Mouse (Mus musculus) retina, postnatal 1 day (tissue): ENCODE results near the gene Arid2.

Experiments
- DNase-seq: peaks from one replicate; pipeline ENCODE4 v3.0.0-alpha.2; 2012

Arid2 gene

DNA sequence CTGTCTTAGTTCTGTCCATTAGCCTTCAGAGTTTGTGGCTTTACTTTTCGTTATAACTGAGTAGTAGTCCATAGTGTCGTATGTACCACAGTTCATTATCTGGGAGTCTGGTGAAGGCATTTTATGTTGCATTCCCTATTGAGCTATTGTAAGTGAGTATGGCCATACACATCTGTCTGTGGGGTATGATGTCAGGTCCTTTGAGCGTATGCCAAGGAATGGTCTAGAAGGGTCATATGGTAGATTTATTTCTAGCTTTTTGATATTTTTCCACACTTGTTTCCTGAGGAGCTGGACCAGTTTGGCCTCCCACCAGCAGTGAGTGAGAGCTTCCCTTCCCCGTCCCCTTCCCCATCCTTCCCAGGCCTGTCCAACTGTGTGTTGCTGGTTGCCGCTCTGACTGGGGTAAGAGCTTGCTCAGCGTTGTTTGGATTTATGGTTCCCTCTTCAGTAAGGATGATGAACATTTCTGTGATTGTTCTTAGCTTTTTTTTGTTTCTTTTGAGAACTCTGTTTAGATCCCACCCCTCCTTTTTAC lies 58.1 kb downstream of the Arid2 start:
- DNase-seq, result no peak

GRCm38 (mm10) chr15:96351432-96351831 lies 64.1 kb downstream of the Arid2 start:
- no peak for DNase-seq

DNA sequence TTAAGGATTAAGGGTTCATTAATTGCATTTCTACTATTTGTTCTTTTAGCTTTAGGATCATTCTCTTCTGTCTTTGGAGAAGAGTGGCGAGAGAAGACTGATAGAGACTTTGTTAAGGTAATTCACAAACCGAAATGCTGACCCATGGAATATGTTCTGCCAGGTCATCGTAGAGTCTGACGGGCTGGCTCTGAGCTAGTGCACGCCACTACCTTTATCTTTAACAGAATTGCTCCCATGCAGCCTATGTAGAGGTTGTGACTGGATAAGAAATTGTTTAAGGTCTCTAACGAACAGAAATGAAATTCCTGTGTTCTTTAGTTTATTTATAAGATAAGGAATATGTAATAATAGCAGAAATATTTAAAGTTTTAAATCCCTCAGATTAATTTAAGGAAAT lies 71.6 kb downstream of the Arid2 start:
- DNase-seq, result no peak

GRCm38 (mm10) chr15:96360614-96361013 lies 73.3 kb downstream of the Arid2 start:
- DNase-seq, result no peak

GRCm38 (mm10) chr15:96365351-96365750 lies 78.0 kb downstream of the Arid2 start:
- no peak for DNase-seq

DNA sequence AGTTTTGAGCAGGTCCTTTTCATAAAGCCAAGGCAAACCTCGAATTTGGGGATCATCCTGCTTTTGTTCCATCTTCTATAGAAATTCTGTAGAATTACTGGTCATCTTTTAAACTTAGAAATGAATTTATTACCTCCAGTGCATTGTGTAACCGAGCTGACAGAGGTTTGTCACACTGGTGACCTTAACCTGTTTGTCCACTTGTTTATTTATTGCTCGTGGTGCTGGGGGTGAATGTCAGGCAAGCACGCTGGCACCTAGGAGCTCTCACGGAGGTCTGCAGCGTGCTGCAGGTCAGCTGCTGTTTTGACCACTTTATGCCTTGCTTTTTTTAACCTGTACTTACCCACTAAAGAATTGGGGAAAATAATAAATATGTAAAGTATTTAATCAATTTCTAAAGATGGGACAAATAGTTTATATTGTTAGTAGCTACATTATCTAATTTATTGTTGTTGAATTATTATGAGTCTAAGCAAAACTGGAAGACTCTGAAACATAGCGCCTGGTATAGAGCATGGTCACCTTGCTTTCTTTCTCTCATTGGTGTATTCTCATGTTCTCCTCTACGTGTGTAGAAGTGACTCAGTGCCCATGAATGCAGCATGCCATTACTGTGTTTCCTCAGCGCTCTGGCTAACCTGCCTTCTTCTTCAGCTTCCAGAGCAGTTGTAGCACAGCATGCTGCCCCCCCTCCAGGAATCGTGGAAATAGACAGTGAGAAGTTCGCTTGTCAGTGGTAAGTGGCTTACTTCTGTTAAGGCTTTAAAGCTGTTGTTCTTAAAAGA lies 79.1 kb downstream of the Arid2 start:
- DNase-seq, result no peak

GRCm38 (mm10) chr15:96371311-96371710 lies 84.0 kb downstream of the Arid2 start:
- DNase-seq, result no peak

GRCm38 (mm10) chr15:96372628-96373027 lies 85.3 kb downstream of the Arid2 start:
- no peak for DNase-seq

- DNase-seq, result no peak
Observed at GRCm38 (mm10) chr15:96373161-96373560, 85.8 kb downstream of the Arid2 start.

GRCm38 (mm10) chr15:96376214-96376613 lies 88.9 kb downstream of the Arid2 start:
- DNase-seq, result no peak

DNA sequence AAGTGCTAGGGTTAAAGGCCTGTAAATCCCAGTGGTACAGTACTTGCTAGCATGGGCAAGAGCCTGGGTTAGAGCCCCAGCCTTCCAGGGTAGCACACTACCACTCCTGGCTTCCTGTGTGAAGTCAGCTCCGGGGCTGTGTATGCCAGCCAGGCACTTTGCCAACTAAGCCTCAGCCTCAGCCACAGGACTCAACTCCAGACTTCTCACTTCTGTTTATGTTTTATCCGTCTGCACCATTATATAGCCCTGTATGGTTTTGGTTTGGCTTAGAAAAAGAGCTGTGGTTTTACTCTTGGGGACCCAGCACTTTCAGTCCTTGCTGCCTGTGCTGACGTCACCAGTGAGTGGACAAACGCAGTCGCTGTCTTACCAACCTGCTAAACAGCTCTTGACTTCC lies 89.9 kb downstream of the Arid2 start:
- DNase-seq, result no peak

DNA sequence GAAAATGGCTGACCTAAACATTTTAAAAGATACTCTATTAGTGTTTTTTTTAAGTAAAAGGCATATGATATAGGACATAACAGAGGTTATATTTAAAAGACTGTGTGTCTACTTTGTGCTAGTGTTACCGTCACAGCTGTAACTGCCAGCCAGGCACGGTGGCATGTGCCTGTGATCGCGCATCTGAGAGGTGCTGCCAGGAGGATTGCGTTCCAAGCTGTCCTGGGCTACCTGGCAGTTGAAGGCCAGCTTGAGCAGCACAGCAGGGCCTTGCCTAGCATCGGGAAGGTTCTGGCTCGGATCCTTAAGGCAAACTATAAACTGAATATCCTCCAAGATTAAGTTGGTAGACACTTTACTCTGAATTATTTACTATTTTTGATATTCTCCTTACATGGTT lies 90.4 kb downstream of the Arid2 start:
- DNase-seq, result no peak

GRCm38 (mm10) chr15:96382223-96382622 lies 94.9 kb downstream of the Arid2 start:
- no peak for DNase-seq

GRCm38 (mm10) chr15:96388565-96388964 lies 101.2 kb downstream of the Arid2 start:
- DNase-seq, result no peak

DNA sequence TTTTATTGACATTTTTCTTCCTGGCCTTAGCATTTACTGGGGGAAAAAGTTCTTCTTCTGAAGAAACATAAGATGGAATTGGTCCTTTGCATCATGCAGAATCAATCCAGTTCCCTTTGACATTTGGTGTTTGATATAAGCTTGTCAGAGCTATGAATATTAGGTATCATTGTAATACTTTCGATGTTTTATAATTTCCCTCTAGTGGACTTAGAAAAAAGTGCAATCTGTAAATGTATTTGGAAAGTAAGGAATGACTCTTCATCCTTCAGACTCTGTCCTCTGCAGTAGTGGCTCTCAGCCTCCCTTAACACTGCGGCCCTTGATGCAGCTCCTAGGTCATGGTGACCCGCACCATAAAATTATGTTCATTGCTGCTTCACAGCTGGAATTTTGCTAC lies 105.6 kb downstream of the Arid2 start:
- DNase-seq, result no peak

- DNase-seq, result no peak
Observed at GRCm38 (mm10) chr15:96395071-96395470, 107.8 kb downstream of the Arid2 start.

- DNase-seq, result no peak
Observed at GRCm38 (mm10) chr15:96396641-96397344, 109.5 kb downstream of the Arid2 start.

DNA sequence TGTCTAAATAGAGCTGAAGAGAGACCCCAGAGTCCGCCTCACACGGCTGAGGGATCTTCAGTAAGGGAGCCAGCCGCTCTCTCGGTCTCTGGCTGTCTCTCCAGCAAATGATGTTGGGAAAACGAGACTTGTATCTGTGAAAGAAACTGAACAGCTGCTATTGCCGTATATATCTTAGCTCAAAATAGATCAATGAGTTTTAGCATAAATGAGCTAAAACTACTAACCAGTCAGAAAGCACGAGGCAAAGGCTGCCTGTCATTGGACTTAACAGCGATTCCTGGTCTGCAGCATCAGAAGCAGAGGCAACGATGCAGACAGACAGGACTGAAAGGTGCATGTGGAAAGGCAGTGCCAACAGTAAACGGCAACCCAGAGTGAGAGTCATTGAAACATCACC lies 111.0 kb downstream of the Arid2 start:
- no peak for DNase-seq

DNA sequence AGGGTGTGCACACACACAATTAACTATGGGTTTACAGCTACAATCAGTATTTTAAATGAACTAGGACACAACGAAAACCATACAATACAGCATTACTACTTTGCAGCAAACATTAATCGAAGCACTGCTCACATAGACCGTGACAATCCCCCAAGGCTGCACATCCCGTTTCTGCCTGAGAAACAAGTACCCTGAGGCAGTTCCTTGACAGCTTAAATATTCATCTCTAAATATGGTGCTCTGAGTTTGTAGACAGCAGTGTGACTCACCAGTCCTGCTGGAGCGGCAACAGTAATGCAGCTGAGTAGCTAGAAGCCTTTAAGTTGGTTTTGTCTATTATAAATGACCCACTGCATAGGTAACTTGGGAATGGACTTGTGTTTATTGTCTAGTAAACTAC lies 118.2 kb downstream of the Arid2 start:
- DNase-seq, result peak; percentile 52

- no peak for DNase-seq
Observed at GRCm38 (mm10) chr15:96406253-96406652, 118.9 kb downstream of the Arid2 start.

DNA sequence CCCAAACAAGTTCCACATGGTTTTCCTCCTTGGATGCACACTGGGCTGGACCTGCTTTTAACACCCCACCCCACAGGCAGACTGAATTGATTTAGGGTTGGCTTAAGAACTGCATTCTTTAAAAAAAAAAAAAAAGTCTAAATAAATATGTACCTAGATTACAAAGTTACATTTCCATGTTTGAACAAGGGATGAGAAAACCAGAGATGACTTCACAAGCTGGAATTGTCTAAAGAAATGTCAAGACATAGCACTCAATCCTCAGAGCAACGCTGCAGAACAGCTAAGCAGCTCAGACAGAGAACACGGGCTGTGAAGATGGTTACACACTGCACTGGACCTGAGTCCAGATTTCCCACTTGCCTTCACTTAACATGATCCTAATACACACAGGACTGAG lies 119.8 kb downstream of the Arid2 start:
- DNase-seq, result no peak

DNA sequence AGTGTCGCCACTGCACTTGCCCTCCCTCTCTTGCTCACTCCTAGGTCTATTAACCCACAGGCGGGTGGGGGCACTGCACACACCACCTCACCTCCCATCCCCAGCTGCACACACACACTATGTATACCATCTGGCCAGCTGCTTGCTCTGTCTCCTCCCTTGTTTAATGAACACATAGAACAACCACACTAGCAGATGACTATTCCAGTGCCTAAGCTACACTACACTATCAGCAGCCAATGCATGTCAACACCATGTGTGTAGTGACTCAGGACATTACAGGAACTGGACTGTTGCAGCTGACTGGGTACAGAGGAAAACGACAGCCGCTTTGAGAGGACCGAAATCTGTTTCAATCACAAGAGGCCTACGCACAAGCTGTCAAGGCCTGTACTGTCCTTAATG lies 121.4 kb downstream of the Arid2 start:
- DNase-seq, result no peak

DNA sequence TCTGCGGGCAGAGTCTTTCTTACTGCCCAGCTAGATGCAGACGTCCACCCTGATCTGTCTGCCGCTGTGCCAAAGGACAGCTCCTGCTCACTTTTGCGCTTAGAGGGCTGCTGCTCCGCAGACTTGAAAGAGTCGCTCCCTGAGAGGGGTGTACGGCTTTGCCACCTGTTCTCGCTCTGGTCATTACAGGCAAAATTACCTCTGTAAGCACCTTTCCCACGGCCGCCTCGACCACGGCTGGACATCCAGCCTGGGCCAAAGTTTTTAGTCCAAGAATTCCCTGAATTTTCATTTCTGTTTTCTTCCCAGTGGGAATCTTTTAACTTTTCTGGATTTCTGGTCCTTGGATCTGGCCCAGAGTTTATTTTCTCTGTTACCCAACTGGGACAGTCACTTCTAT lies 130.8 kb downstream of the Arid2 start:
- no peak for DNase-seq

DNA sequence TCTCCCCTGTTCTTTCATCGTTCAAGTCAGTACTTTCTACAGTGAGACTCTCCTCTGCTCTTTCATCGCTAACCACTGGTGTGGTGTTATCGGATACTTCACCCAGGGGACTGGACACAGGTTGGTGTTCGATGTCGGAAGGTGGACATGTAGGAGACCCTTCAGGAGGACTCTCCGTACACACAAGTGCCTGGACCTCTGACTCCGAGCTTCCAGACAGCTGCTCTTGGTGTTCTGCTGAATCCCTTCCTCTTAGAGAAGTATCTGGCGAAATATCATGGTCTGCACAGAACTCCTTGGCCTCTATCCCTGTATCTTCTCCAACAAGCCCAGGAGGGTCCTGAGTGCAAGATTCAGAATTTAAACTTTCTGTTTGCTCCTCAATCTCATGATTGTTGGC lies 132.6 kb downstream of the Arid2 start:
- DNase-seq, result no peak
